Mouse (Mus musculus): ENCODE results near the gene Col1a1.

GRCm38 (mm10) chr11:94944295-94944694, 8.3 kb downstream of the Col1a1 start:
- TF ChIP-seq CTCF (IDR thresholded peaks at IDR 0.05; ENCODE audit: low read depth) = peak; percentile 17; the same call in 1 of the 2 replicates
- TF ChIP-seq EP300 (optimal IDR thresholded peaks at IDR 0.05) = no peak

All from stomach, postnatal 0 days (tissue).